Mouse (Mus musculus): ENCODE data around the gene Aoah. TPM values are rescaled to one million over a fixed set of nuclear protein-coding genes. Genes with fewer than 3 reads are reported as not detected.

Aoah gene
- total RNA-seq (2023): not detected

DNA sequence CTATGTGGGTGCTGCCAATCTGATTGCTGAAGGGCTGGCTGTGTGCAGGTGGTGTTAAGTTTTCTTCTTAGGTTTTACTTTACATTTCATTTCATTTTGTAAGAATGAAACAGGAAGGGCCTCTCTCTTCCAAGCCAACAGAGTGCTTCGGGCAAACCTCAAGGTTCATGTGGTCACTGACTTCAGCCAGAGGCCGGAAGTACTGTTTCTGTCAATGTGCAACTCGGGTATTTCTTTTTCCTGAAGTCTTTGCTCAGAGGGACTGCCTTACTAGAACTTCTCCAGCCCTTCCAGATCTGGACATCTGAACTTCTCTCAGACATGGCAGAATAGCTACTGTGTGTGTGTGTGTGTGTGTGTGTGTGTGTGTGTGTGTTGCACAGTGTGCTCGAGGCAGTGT is at the start of gene Aoah:
Aoah (plus strand) TSS at position 213 of the 400 bp plus-strand sequence.

DNA sequence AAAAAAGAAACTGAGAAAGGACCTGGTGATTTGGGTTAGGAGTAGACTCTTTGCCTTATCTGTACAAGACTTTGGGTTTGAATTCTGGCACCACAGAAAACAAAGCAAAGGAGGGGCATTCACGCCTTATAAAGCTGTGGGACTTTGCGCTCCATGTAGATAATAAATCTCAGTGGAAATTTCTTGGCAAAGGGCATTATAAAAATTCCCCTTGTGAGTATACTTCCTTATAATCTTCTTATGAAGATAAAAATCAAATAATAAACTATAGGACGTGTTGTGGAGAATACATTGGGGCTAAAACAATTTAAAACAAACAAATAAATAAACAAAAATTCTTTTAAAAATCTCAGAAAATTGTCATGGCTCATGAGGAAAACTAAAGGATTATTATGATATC is 280.9 kb downstream of the Aoah start, which contains the start of gene Olfr1370:
Olfr1370 (minus strand) TSS at position 101 of the 400 bp plus-strand sequence.

All from B cell, adult 67 days (primary cell).